Mouse (Mus musculus) kidney, adult 8-10 months (tissue): Measurements from ENCODE around the gene Csnka2ip.

Experiments
- DNase-seq, 2 experiments: peaks; one replicate each; pipeline ENCODE4 v3.0.0; 2022

Csnka2ip gene

GRCm38 (mm10) chr16:64602308-64602707, at the start of gene Csnka2ip:
Csnka2ip (minus strand) TSS chr16:64602408.
- no peak for DNase-seq

GRCm38 (mm10) chr16:64649594-64650290, 47.5 kb upstream of the Csnka2ip start:
- no peak for DNase-seq

- no peak for DNase-seq
These were observed 45.6 kb upstream of the Csnka2ip start for GRCm38 (mm10) chr16:64647771-64648170.

- DNase-seq: no peak
These were observed 32.9 kb upstream of the Csnka2ip start for GRCm38 (mm10) chr16:64635110-64635509.

GRCm38 (mm10) chr16:64620116-64620515, 17.9 kb upstream of the Csnka2ip start:
- no peak for DNase-seq

- DNase-seq: no peak
These were observed 12.4 kb upstream of the Csnka2ip start for GRCm38 (mm10) chr16:64614648-64615047.

GRCm38 (mm10) chr16:64607793-64608192, 5.6 kb upstream of the Csnka2ip start:
- no peak for DNase-seq

- no peak for DNase-seq
These were observed 15.4 kb downstream of the Csnka2ip start for GRCm38 (mm10) chr16:64586825-64587224.

GRCm38 (mm10) chr16:64586262-64586619, 16.0 kb downstream of the Csnka2ip start:
- no peak for DNase-seq

- DNase-seq: no peak
These were observed 16.5 kb downstream of the Csnka2ip start for GRCm38 (mm10) chr16:64585599-64586261.

- no peak for DNase-seq
These were observed 17.6 kb downstream of the Csnka2ip start for GRCm38 (mm10) chr16:64584591-64584990.

GRCm38 (mm10) chr16:64583406-64583805, 18.8 kb downstream of the Csnka2ip start:
- no peak for DNase-seq

GRCm38 (mm10) chr16:64569496-64569895, 32.7 kb downstream of the Csnka2ip start:
- no peak for DNase-seq

GRCm38 (mm10) chr16:64563081-64563480, 39.1 kb downstream of the Csnka2ip start:
- no peak for DNase-seq

- no peak for DNase-seq
These were observed 43.7 kb downstream of the Csnka2ip start for GRCm38 (mm10) chr16:64558518-64558917.

- DNase-seq: no peak
These were observed 75.3 kb downstream of the Csnka2ip start for GRCm38 (mm10) chr16:64526883-64527282.

- DNase-seq: no peak
These were observed 78.1 kb downstream of the Csnka2ip start for GRCm38 (mm10) chr16:64524051-64524645.

- DNase-seq: no peak
These were observed 88.8 kb downstream of the Csnka2ip start for GRCm38 (mm10) chr16:64513423-64513822.
